ENCODE assay signal across 9 mouse cellular contexts in the genomic region with DNA sequence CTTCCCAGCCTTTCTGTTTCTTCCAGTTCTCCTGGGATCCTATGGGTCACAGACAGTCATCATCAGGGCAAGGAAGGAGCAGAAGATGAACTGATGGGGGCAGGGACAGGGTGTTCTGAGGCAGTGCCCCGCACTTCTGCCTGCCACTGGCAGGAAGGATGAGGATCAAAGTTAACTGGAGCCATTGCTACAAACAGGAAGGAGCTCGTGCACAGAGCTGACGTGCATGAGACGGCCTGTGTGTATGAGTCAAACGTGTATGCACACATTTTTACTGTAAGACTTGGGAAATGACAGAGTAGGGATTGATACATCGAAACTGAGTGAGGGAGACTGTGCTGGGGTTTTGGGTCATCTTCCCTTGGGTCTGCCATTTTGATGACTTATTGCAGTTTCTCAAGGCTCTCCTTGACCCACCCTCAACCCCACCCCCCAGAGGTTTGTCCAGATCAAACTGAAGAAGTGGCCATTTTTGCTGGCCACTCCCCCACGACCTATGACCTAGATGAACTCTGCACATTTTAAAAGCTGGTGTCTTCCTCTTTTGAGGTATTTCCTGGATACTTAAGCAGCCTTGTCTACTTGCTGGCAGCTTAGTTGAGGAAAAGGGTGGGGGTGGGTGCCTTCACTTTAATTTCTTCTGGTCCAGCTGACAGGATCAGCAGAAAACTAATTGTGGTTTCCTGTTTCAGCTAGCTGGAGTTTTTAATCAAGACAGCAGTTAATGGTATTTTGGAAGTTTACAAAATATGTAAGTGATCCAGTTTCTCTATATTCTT.
DNase-seq lines count a peak whose midpoint lies in the region; ATAC-seq and TF ChIP-seq lines count a peak whose summit lies in the region.
"Had no signal": no experiment of that assay in that cellular context is flagged by ENCODE, and none has a peak within 500 bp of the region (broad histone marks: within the 10 kb centered on the region; RNA-seq: fewer than 3 reads in every experiment).

No protein-coding gene starts in this region.

- no peak overlapping the region for H3K4me3 ChIP-seq in G1E (ENCODE audit: low read depth, low read length)
- H3K4me3 ChIP-seq in liver, adult 2 months (ENCODE audit: insufficient read depth, low read depth, low read length): no peak overlapping the region
- H3K4me3 ChIP-seq in midbrain, embryonic 14.5 days (replicated peaks; ENCODE audit: low read depth, low read length): no peak overlapping the region
- H3K4me3 ChIP-seq: hindbrain, embryonic 13.5 days had no signal

- H3K4me1 ChIP-seq in G1E (ENCODE audit: insufficient read depth, low read depth, low read length): peaks cover 14% of the 10 kb centered on the region
- peaks cover 7% of the 10 kb centered on the region; the same call in 1 of the 2 replicates for H3K4me1 ChIP-seq in liver, adult 2 months (ENCODE audit: control insufficient read depth, insufficient read depth, low read length)
- no peaks in the 10 kb centered on the region for H3K4me1 ChIP-seq in midbrain, embryonic 14.5 days (ENCODE audit: control insufficient read depth, insufficient read depth, low read length)

- no peak for TF ChIP-seq CTCF in G1E (IDR thresholded peaks at IDR 0.05; ENCODE audit: low read depth, low read length)
- TF ChIP-seq CTCF in liver, adult 2 months (IDR thresholded peaks at IDR 0.05; ENCODE audit: low read depth, low read length): no peak

- peak overlapping the region; percentile 19; the same call in 1 of the 2 replicates for H3K27ac ChIP-seq in liver, adult 2 months (replicated peaks; ENCODE audit: insufficient read depth, low read depth, low read length)
- H3K27ac ChIP-seq in midbrain, embryonic 14.5 days (replicated peaks; ENCODE audit: low read depth, low read length): no peak overlapping the region
- H3K27ac ChIP-seq: hindbrain, embryonic 13.5 days had no signal

- H3K36me3 ChIP-seq in G1E (replicated peaks): no peaks in the 10 kb centered on the region
- no peaks in the 10 kb centered on the region for H3K36me3 ChIP-seq in liver, adult 2 months (ENCODE audit: control insufficient read depth, insufficient read depth, low read length)
- H3K36me3 ChIP-seq in midbrain, embryonic 14.5 days (ENCODE audit: control insufficient read depth, insufficient read depth, low read length): no peaks in the 10 kb centered on the region
- H3K36me3 ChIP-seq: hindbrain, embryonic 13.5 days had no signal

- DNase-seq in G1E (ENCODE audit: low spot score): peak; percentile 9
- peak; percentile 44 for DNase-seq in liver, adult 2 months (ENCODE audit: extremely low read depth, low read depth, low spot score)
- peak; percentile 18 for DNase-seq in mesoderm, embryonic 11.5 days (ENCODE audit: low read depth, low spot score)
- no peak for DNase-seq in urinary bladder, postnatal 4 days (ENCODE audit: low spot score in 2 of 2)
- DNase-seq in midbrain, embryonic 14.5 days: no peak
- no peak for DNase-seq in ovary, adult 18-20 months (ENCODE audit: low spot score)
- no peak for DNase-seq in right cerebral cortex, postnatal 14 days

- no peak overlapping the region for H3K9ac ChIP-seq in liver, adult 2 months (ENCODE audit: low read depth, low read length)
- no peak overlapping the region for H3K9ac ChIP-seq in midbrain, embryonic 14.5 days (replicated peaks; ENCODE audit: low read length)
- H3K9ac ChIP-seq: hindbrain, embryonic 13.5 days had no signal

- WGBS in liver, adult 2 months: 66% methylated on average over 7 of the region's 7 CpGs
- WGBS in midbrain, embryonic 14.5 days: 85% methylated on average over 7 of the region's 7 CpGs

- H3K9me3 ChIP-seq in G1E (replicated peaks): no peaks in the 10 kb centered on the region
- H3K9me3 ChIP-seq in midbrain, embryonic 14.5 days (ENCODE audit: control insufficient read depth, low read length): no peaks in the 10 kb centered on the region
- H3K9me3 ChIP-seq: hindbrain, embryonic 13.5 days had no signal

- peak; percentile 22; the same call in 1 of the 2 replicates for ATAC-seq in G1E (ENCODE audit: extremely low read depth, insufficient number of reproducible peaks, low FRiP score, poor library complexity, severe bottlenecking)
- peak; percentile 58 for ATAC-seq in common myeloid progenitor, adult 5-6 weeks (replicated peaks; ENCODE audit: low read depth, poor library complexity, severe bottlenecking)
- ATAC-seq in midbrain, embryonic 14.5 days (ENCODE audit: low FRiP score, low TSS enrichment): no peak

- H3K79me2 ChIP-seq in liver, adult 2 months (ENCODE audit: control insufficient read depth, insufficient read depth, low read length): no peaks in the 10 kb centered on the region

- 0 out of 2 replicates have a peak, but pooled peaks cover 2% of the 10 kb centered on the region for H3K27me3 ChIP-seq in G1E (ENCODE audit: insufficient read depth, low read length)
- no peaks in the 10 kb centered on the region for H3K27me3 ChIP-seq in liver, adult 2 months (ENCODE audit: control insufficient read depth, insufficient read depth, low read length)
- H3K27me3 ChIP-seq in midbrain, embryonic 14.5 days (ENCODE audit: control insufficient read depth, insufficient read depth, low read length): no peaks in the 10 kb centered on the region
- H3K27me3 ChIP-seq: hindbrain, embryonic 13.5 days had no signal

- H3K4me2 ChIP-seq in midbrain, embryonic 14.5 days (ENCODE audit: low read length): no peak overlapping the region
- H3K4me2 ChIP-seq: hindbrain, embryonic 13.5 days had no signal

- no peak for TF ChIP-seq POLR2A in liver, adult 2 months (IDR thresholded peaks at IDR 0.05; ENCODE audit: extremely low read depth, insufficient read depth, low read length)

Comparison
In these comparisons a context has a peak if more than half of its experiments do, and no peak if none do; other contexts are left out.
1. DNase-seq: peak in G1E (single experiment), liver, adult 2 months (single experiment) and mesoderm, embryonic 11.5 days (single experiment); none in urinary bladder, postnatal 4 days (0 of 2), midbrain, embryonic 14.5 days (single experiment), ovary, adult 18-20 months (single experiment) and right cerebral cortex, postnatal 14 days (single experiment).